ENCODE assay signal across 13 mouse cellular contexts in the genomic region with DNA sequence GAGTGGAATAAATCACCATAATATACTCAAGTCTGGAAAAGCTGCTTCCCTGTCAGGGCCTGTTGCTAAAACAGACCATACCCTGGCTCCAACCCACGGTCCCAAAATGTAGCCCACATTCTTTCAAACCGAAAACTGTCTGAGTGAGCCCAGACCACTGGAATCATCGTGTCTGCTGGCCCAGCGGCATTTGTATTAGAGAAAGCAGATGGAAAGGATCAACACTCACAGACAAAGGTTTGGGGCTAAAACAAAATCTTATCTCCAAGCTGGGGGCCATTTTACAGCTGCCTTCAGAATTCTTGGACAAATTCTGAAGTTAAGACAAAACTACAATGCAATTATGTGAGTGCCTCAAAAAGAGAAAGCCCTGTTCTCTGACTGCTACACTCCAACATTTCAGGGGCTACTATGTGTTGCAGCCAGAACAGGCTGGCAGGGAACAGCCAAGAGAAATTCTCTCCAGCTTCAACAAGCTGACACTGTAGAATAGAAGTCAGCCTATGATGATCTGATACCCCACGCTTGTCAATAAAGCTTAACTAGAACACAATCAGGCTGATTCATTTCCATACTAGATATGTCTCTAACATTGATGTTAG.
DNase-seq lines count a peak whose midpoint lies in the region; ATAC-seq and TF ChIP-seq lines count a peak whose summit lies in the region.
"Had no signal": no experiment of that assay in that cellular context is flagged by ENCODE, and none has a peak within 500 bp of the region (broad histone marks: within the 10 kb centered on the region; RNA-seq: fewer than 3 reads in every experiment).

No protein-coding gene starts in this region.

- no peaks in the 10 kb centered on the region for H3K9me3 ChIP-seq in heart, embryonic 16.5 days (replicated peaks; ENCODE audit: control insufficient read depth, low read length)
- H3K9me3 ChIP-seq in limb, embryonic 15.5 days = no peaks in the 10 kb centered on the region
- no peaks in the 10 kb centered on the region for H3K9me3 ChIP-seq in forebrain, embryonic 16.5 days (ENCODE audit: control insufficient read depth, low read length)
- H3K9me3 ChIP-seq in forebrain, postnatal 0 days (ENCODE audit: low read length) = no peaks in the 10 kb centered on the region
- H3K9me3 ChIP-seq: neural tube, embryonic 15.5 days had no signal

- H3K36me3 ChIP-seq in heart, embryonic 16.5 days (ENCODE audit: control insufficient read depth, insufficient read depth) = no peaks in the 10 kb centered on the region
- H3K36me3 ChIP-seq in limb, embryonic 15.5 days = peaks cover 31% of the 10 kb centered on the region
- H3K36me3 ChIP-seq in forebrain, embryonic 16.5 days (ENCODE audit: control insufficient read depth, insufficient read depth) = no peaks in the 10 kb centered on the region
- no peaks in the 10 kb centered on the region for H3K36me3 ChIP-seq in forebrain, postnatal 0 days (ENCODE audit: insufficient read depth)
- H3K36me3 ChIP-seq: G1E; neural tube, embryonic 15.5 days had no signal

- DNase-seq in gastrocnemius, postnatal 14 days = peak; percentile 35
- DNase-seq in gastrocnemius, postnatal 25 days = no peak
- peak; percentile 80 for DNase-seq in Muller cell, postnatal 12 days (ENCODE audit: inconsistent ontology term)
- DNase-seq in cerebellum, adult 8-10 months = no peak
- no peak for DNase-seq in forebrain, postnatal 0 days
- DNase-seq: cerebellum, postnatal 10 days had no signal

- H3K4me3 ChIP-seq in heart, embryonic 16.5 days (ENCODE audit: low read length) = no peak overlapping the region
- no peak overlapping the region for H3K4me3 ChIP-seq in limb, embryonic 15.5 days
- no peak overlapping the region for H3K4me3 ChIP-seq in forebrain, embryonic 16.5 days (replicated peaks; ENCODE audit: low read length)
- no peak overlapping the region for H3K4me3 ChIP-seq in forebrain, postnatal 0 days (ENCODE audit: low read depth, low read length)
- H3K4me3 ChIP-seq: erythroblast, embryonic 14.5 days; neural tube, embryonic 15.5 days had no signal

- H3K4me1 ChIP-seq in heart, embryonic 16.5 days (ENCODE audit: control insufficient read depth, insufficient read depth, low read length) = peaks cover 10% of the 10 kb centered on the region
- H3K4me1 ChIP-seq in limb, embryonic 15.5 days = peaks cover 56% of the 10 kb centered on the region
- H3K4me1 ChIP-seq in forebrain, embryonic 16.5 days (replicated peaks; ENCODE audit: control insufficient read depth, insufficient read depth, low read length) = peaks cover 19% of the 10 kb centered on the region
- H3K4me1 ChIP-seq in forebrain, postnatal 0 days (ENCODE audit: insufficient read depth) = no peaks in the 10 kb centered on the region

- H3K4me2 ChIP-seq in heart, embryonic 16.5 days (ENCODE audit: low read depth, low read length) = no peak overlapping the region
- H3K4me2 ChIP-seq in limb, embryonic 15.5 days = no peak overlapping the region
- H3K4me2 ChIP-seq in forebrain, embryonic 16.5 days (ENCODE audit: low read length) = no peak overlapping the region
- H3K4me2 ChIP-seq in forebrain, postnatal 0 days (ENCODE audit: low read depth) = no peak overlapping the region
- H3K4me2 ChIP-seq: hindbrain, embryonic 14.5 days; neural tube, embryonic 15.5 days had no signal

- ATAC-seq in heart, embryonic 16.5 days (replicated peaks; ENCODE audit: extremely low read depth, insufficient read depth, low FRiP score) = no peak
- no peak for ATAC-seq in limb, embryonic 15.5 days (ENCODE audit: insufficient number of reproducible peaks, low FRiP score, low TSS enrichment, low read depth)
- no peak for ATAC-seq in forebrain, embryonic 16.5 days
- no peak for ATAC-seq in forebrain, postnatal 0 days

- no peak for TF ChIP-seq CTCF in forebrain, postnatal 0 days (IDR thresholded peaks at IDR 0.05; ENCODE audit: low read depth)

- no peak overlapping the region for H3K9ac ChIP-seq in heart, embryonic 16.5 days (ENCODE audit: low read length)
- H3K9ac ChIP-seq in limb, embryonic 15.5 days = no peak overlapping the region
- no peak overlapping the region for H3K9ac ChIP-seq in forebrain, embryonic 16.5 days (replicated peaks; ENCODE audit: low read depth, low read length)
- H3K9ac ChIP-seq in forebrain, postnatal 0 days = no peak overlapping the region; the same call in 1 of the 2 replicates
- H3K9ac ChIP-seq: hindbrain, embryonic 14.5 days; neural tube, embryonic 15.5 days had no signal

- no peaks in the 10 kb centered on the region for H3K27me3 ChIP-seq in heart, embryonic 16.5 days (ENCODE audit: control insufficient read depth, insufficient read depth, low read length)
- no peaks in the 10 kb centered on the region for H3K27me3 ChIP-seq in limb, embryonic 15.5 days
- no peaks in the 10 kb centered on the region for H3K27me3 ChIP-seq in forebrain, embryonic 16.5 days (replicated peaks; ENCODE audit: control insufficient read depth, insufficient read depth, low read length)
- no peaks in the 10 kb centered on the region for H3K27me3 ChIP-seq in forebrain, postnatal 0 days (ENCODE audit: insufficient read depth, low read length)
- H3K27me3 ChIP-seq: neural tube, embryonic 15.5 days had no signal

- intact Hi-C loops in gastrocnemius, postnatal 14 days (cut with DNase I; ENCODE audit: low total_unique reads) = loop anchor here (10.0 kb wide), 1 partner anchor 418 kb away; no protein-coding TSS in a partner anchor

- 47% methylated on average over 5 of the region's 5 CpGs for WGBS in heart, embryonic 16.5 days
- WGBS in limb, embryonic 15.5 days = 46% methylated on average over 5 of the region's 5 CpGs
- 70% methylated on average over 5 of the region's 5 CpGs for WGBS in forebrain, embryonic 16.5 days
- 60% methylated on average over 5 of the region's 5 CpGs for WGBS in forebrain, postnatal 0 days

- peak overlapping the region; percentile 15 for H3K27ac ChIP-seq in heart, embryonic 16.5 days (ENCODE audit: low read length)
- peak overlapping the region; percentile 68 for H3K27ac ChIP-seq in limb, embryonic 15.5 days
- no peak overlapping the region for H3K27ac ChIP-seq in forebrain, embryonic 16.5 days (ENCODE audit: low read length)
- no peak overlapping the region for H3K27ac ChIP-seq in forebrain, postnatal 0 days (ENCODE audit: low read depth, low read length)
- H3K27ac ChIP-seq: hindbrain, embryonic 14.5 days; neural tube, embryonic 15.5 days had no signal

Comparison
In these comparisons a context has a peak if more than half of its experiments do, and no peak if none do; other contexts are left out.
1. DNase-seq: peak in gastrocnemius, postnatal 14 days (single experiment) and Muller cell, postnatal 12 days (single experiment); none in gastrocnemius, postnatal 25 days (single experiment), cerebellum, adult 8-10 months (single experiment) and forebrain, postnatal 0 days (single experiment).
2. H3K27ac ChIP-seq: peak in heart, embryonic 16.5 days (single experiment) and limb, embryonic 15.5 days (single experiment); none in forebrain, embryonic 16.5 days (single experiment) and forebrain, postnatal 0 days (single experiment).